Mouse (Mus musculus): ENCODE measurements around the gene Ppp1r12b. TPM values are rescaled to one million over a fixed set of nuclear protein-coding genes. Genes with fewer than 3 reads are reported as not detected.
A peak's percentile ranks its signal among the peaks of the same experiment; 100 is the strongest.

The Ppp1r12b gene
- polyA plus RNA-seq, 2 experiments: 9.2 to 11.4 TPM

GRCm38 (mm10) chr1:134737463-134737862 lies 218.3 kb downstream of the Ppp1r12b start:
- 63% methylated on average over 9 of the region's 9 CpGs for WGBS
- ATAC-seq (ENCODE audit: low FRiP score, low read depth) (no peak), DNase-seq (ENCODE audit: low spot score) (no peak)
- TF ChIP-seq POLR2A (IDR thresholded peaks at IDR 0.05; ENCODE audit: borderline replicate concordance, extremely low read depth, insufficient read depth, insufficient read length): no peak
- Histone ChIP-seq H3K9me3 (ENCODE audit: control insufficient read depth, low read length) (0 out of 2 replicates have a peak, but pooled peaks cover 3% of the 10 kb centered on the region), H3K4me3 (replicated peaks; ENCODE audit: low read length) (no peak overlapping the region), H3K4me2 (replicated peaks; ENCODE audit: low read depth, low read length, severe bottlenecking) (no peak overlapping the region), H3K27ac (replicated peaks; ENCODE audit: low read depth, low read length) (no peak overlapping the region), H3K36me3 (ENCODE audit: control insufficient read depth, insufficient read depth, low read length) (no peaks in the 10 kb centered on the region), H3K27me3 (ENCODE audit: control insufficient read depth, insufficient read depth, low read length) (no peaks in the 10 kb centered on the region), H3K9ac (ENCODE audit: low read depth, low read length, severe bottlenecking) (no peak overlapping the region), H3K4me1 (ENCODE audit: control insufficient read depth, insufficient read depth, low read length) (no peaks in the 10 kb centered on the region)

DNA sequence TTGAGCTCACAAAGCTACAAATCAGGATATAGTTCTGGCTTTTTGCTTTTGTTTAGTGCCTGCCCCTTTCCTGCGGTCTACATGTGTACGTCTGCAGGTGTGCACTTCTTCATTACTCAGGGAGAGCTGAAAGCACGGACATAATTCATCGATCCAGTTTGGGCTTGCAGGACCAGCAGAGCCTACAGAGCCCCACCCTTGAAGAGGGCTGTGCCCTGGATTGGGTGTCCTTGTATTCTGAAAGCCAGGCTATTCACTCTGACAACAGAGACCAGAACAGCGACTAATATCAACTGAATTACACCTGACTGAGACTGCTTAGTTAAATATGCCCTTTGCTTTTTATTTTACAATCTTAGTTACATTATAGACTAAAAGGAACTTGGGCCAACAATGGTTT lies 222.1 kb downstream of the Ppp1r12b start:
- no peak for TF ChIP-seq POLR2A (IDR thresholded peaks at IDR 0.05; ENCODE audit: borderline replicate concordance, extremely low read depth, insufficient read depth, insufficient read length)
- Histone ChIP-seq H3K4me2 (replicated peaks; ENCODE audit: low read depth, low read length, severe bottlenecking) (no peak overlapping the region), H3K9me3 (ENCODE audit: control insufficient read depth, low read length) (0 out of 2 replicates have a peak, but pooled peaks cover 3% of the 10 kb centered on the region), H3K27ac (replicated peaks; ENCODE audit: low read depth, low read length) (no peak overlapping the region), H3K36me3 (ENCODE audit: control insufficient read depth, insufficient read depth, low read length) (no peaks in the 10 kb centered on the region), H3K27me3 (ENCODE audit: control insufficient read depth, insufficient read depth, low read length) (no peaks in the 10 kb centered on the region), H3K4me1 (ENCODE audit: control insufficient read depth, insufficient read depth, low read length) (no peaks in the 10 kb centered on the region), H3K9ac (ENCODE audit: low read depth, low read length, severe bottlenecking) (no peak overlapping the region), H3K4me3 (replicated peaks; ENCODE audit: low read length) (no peak overlapping the region)
- ATAC-seq (ENCODE audit: low FRiP score, low read depth) (no peak), DNase-seq (ENCODE audit: low spot score) (no peak)
- WGBS: 73% methylated on average over 5 of the region's 5 CpGs

DNA sequence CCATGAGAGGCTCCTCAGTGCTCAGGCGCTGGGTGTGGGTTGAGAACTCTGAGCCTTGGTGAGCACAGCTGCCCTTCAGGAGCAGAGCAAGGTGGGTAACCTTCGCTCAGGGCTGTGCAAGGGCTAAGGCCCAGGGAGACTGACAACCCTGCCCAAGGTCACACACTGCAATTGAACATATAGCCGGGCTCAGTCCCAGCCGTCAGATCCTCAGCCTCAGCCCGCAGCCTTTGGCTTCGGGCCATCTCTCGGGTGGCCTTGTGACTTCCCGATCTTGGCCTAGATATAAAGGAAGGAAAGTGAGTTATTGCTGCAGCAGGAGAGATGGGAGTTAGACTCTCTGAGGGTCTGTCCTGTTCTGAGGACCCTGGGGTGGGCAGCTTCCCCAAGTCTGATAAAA lies 228.5 kb downstream of the Ppp1r12b start:
- DNase-seq (ENCODE audit: low spot score) (no peak), ATAC-seq (ENCODE audit: low FRiP score, low read depth) (no peak)
- Histone ChIP-seq H3K27me3 (ENCODE audit: control insufficient read depth, insufficient read depth, low read length) (no peaks in the 10 kb centered on the region), H3K36me3 (ENCODE audit: control insufficient read depth, insufficient read depth, low read length) (no peaks in the 10 kb centered on the region), H3K9me3 (ENCODE audit: control insufficient read depth, low read length) (no peaks in the 10 kb centered on the region), H3K9ac (ENCODE audit: low read depth, low read length, severe bottlenecking) (no peak overlapping the region), H3K27ac (replicated peaks; ENCODE audit: low read depth, low read length) (no peak overlapping the region), H3K4me2 (replicated peaks; ENCODE audit: low read depth, low read length, severe bottlenecking) (no peak overlapping the region), H3K4me3 (replicated peaks; ENCODE audit: low read length) (no peak overlapping the region), H3K4me1 (ENCODE audit: control insufficient read depth, insufficient read depth, low read length) (no peaks in the 10 kb centered on the region)
- no peak for TF ChIP-seq POLR2A (IDR thresholded peaks at IDR 0.05; ENCODE audit: borderline replicate concordance, extremely low read depth, insufficient read depth, insufficient read length)
- 79% methylated on average over 8 of the region's 8 CpGs for WGBS

- Histone ChIP-seq H3K9me3 (ENCODE audit: control insufficient read depth, low read length) (no peaks in the 10 kb centered on the region), H3K27ac (replicated peaks; ENCODE audit: low read depth, low read length) (no peak overlapping the region), H3K36me3 (ENCODE audit: control insufficient read depth, insufficient read depth, low read length) (no peaks in the 10 kb centered on the region), H3K4me3 (replicated peaks; ENCODE audit: low read length) (no peak overlapping the region), H3K4me1 (ENCODE audit: control insufficient read depth, insufficient read depth, low read length) (no peaks in the 10 kb centered on the region), H3K27me3 (ENCODE audit: control insufficient read depth, insufficient read depth, low read length) (no peaks in the 10 kb centered on the region), H3K4me2 (replicated peaks; ENCODE audit: low read depth, low read length, severe bottlenecking) (no peak overlapping the region), H3K9ac (ENCODE audit: low read depth, low read length, severe bottlenecking) (no peak overlapping the region)
- ATAC-seq (ENCODE audit: low FRiP score, low read depth) (no peak), DNase-seq (ENCODE audit: low spot score) (no peak)
- WGBS: 89% methylated on average over 7 of the region's 7 CpGs
- TF ChIP-seq POLR2A (IDR thresholded peaks at IDR 0.05; ENCODE audit: borderline replicate concordance, extremely low read depth, insufficient read depth, insufficient read length): no peak
These were observed 229.3 kb downstream of the Ppp1r12b start for GRCm38 (mm10) chr1:134726480-134726879.

GRCm38 (mm10) chr1:134725276-134725675 lies 230.5 kb downstream of the Ppp1r12b start:
- ATAC-seq (ENCODE audit: low FRiP score, low read depth) (no peak), DNase-seq (ENCODE audit: low spot score) (peak; percentile 33)
- 45% methylated on average over 5 of the region's 5 CpGs for WGBS
- Histone ChIP-seq H3K4me2 (replicated peaks; ENCODE audit: low read depth, low read length, severe bottlenecking) (no peak overlapping the region), H3K27ac (replicated peaks; ENCODE audit: low read depth, low read length) (no peak overlapping the region), H3K36me3 (ENCODE audit: control insufficient read depth, insufficient read depth, low read length) (no peaks in the 10 kb centered on the region), H3K27me3 (ENCODE audit: control insufficient read depth, insufficient read depth, low read length) (no peaks in the 10 kb centered on the region), H3K4me1 (ENCODE audit: control insufficient read depth, insufficient read depth, low read length) (no peaks in the 10 kb centered on the region), H3K9ac (ENCODE audit: low read depth, low read length, severe bottlenecking) (no peak overlapping the region), H3K4me3 (replicated peaks; ENCODE audit: low read length) (no peak overlapping the region), H3K9me3 (ENCODE audit: control insufficient read depth, low read length) (no peaks in the 10 kb centered on the region)
- no peak for TF ChIP-seq POLR2A (IDR thresholded peaks at IDR 0.05; ENCODE audit: borderline replicate concordance, extremely low read depth, insufficient read depth, insufficient read length)

GRCm38 (mm10) chr1:134722891-134723290 lies 232.9 kb downstream of the Ppp1r12b start:
- Histone ChIP-seq H3K36me3 (ENCODE audit: control insufficient read depth, insufficient read depth, low read length) (no peaks in the 10 kb centered on the region), H3K4me3 (replicated peaks; ENCODE audit: low read length) (no peak overlapping the region), H3K4me1 (ENCODE audit: control insufficient read depth, insufficient read depth, low read length) (no peaks in the 10 kb centered on the region), H3K9ac (ENCODE audit: low read depth, low read length, severe bottlenecking) (no peak overlapping the region), H3K4me2 (replicated peaks; ENCODE audit: low read depth, low read length, severe bottlenecking) (no peak overlapping the region), H3K27ac (replicated peaks; ENCODE audit: low read depth, low read length) (no peak overlapping the region), H3K9me3 (ENCODE audit: control insufficient read depth, low read length) (no peaks in the 10 kb centered on the region), H3K27me3 (ENCODE audit: control insufficient read depth, insufficient read depth, low read length) (no peaks in the 10 kb centered on the region)
- no peak for ATAC-seq (ENCODE audit: low FRiP score, low read depth)
- TF ChIP-seq POLR2A (IDR thresholded peaks at IDR 0.05; ENCODE audit: borderline replicate concordance, extremely low read depth, insufficient read depth, insufficient read length): no peak
- WGBS: 80% methylated on average over 7 of the region's 7 CpGs
- DNase-seq (ENCODE audit: low spot score): no peak
